Mouse (Mus musculus) kidney, embryonic 14.5 days (tissue): ENCODE results near the gene Supt6. TPM values are rescaled to one million over a fixed set of nuclear protein-coding genes. Genes with fewer than 3 reads are reported as not detected.

ENCODE experiments used
- ATAC-seq: fragments of 200-750 bp; cut with Nextera tagmentation; 2 replicates; pipeline ENCODE4 v1.8.0; 2017; ENCODE audit warnings: moderate number of reproducible peaks, mild to moderate bottlenecking, moderate TSS enrichment, moderate library complexity; ENCODE audit not compliant: low FRiP score, low TSS enrichment
- H3K27ac ChIP-seq: fragments of 300-500 bp; sonication (generic); 2 replicates; pipeline ENCODE4 v1.5.1; 2014; ENCODE audit warnings: low read depth, mild to moderate bottlenecking, low read length, moderate library complexity, mixed read lengths
- H3K27me3 ChIP-seq: fragments of 300-500 bp; sonication (generic); 2 replicates; pipeline ENCODE4 v1.6.1; 2014; ENCODE audit warnings: mild to moderate bottlenecking, low read length; ENCODE audit not compliant: control insufficient read depth, insufficient read depth
- H3K36me3 ChIP-seq: fragments of 300-500 bp; sonication (generic); 2 replicates; pipeline ENCODE4 v1.6.1; 2014; ENCODE audit warnings: low read length, mixed read lengths; ENCODE audit not compliant: control insufficient read depth, insufficient read depth
- H3K4me1 ChIP-seq: fragments of 300-500 bp; sonication (generic); 2 replicates; pipeline ENCODE4 v1.6.1; 2014; ENCODE audit warnings: low read length, mixed read lengths; ENCODE audit not compliant: control insufficient read depth, insufficient read depth
- H3K4me2 ChIP-seq: fragments of 300-500 bp; sonication (generic); replicated peaks from 2 replicates; pipeline ENCODE4 v1.6.1; 2014; ENCODE audit warnings: low read depth, mild to moderate bottlenecking, low read length
- H3K4me3 ChIP-seq: fragments of 300-500 bp; sonication (generic); 2 replicates; pipeline ENCODE4 v1.5.1; 2014; ENCODE audit warnings: mild to moderate bottlenecking, low read length
- H3K9ac ChIP-seq: fragments of 300-500 bp; sonication (generic); 2 replicates; pipeline ENCODE4 v1.6.1; 2014; ENCODE audit warnings: low read depth, mild to moderate bottlenecking, low read length, moderate library complexity
- H3K9me3 ChIP-seq: fragments of 300-500 bp; sonication (generic); 2 replicates; pipeline ENCODE4 v1.6.1; 2016; ENCODE audit warnings: low read length; ENCODE audit not compliant: control insufficient read depth
- WGBS: fragments of 180-500 bp; shearing (Covaris S2); extraction: QIAGEN DNeasy Blood & Tissue Kit; methylation state at CpG from one replicate; pipeline ENCODE4 v1.1.7; 2014; 5-methylcytosine and 5-hydroxymethylcytosine counted together
- polyA plus RNA-seq: library from polyadenylated mRNA; unstranded; fragments of >200 nt; fragmentation: Nextera tagmentation; extraction: Ambion mirVana; gene quantifications from 2 replicates; pipeline ENCODE4 v1.2.1, GENCODE M21; 2014

Supt6 gene
- polyA plus RNA-seq, 1 experiment from 2014 or later: 26.0 TPM

DNA sequence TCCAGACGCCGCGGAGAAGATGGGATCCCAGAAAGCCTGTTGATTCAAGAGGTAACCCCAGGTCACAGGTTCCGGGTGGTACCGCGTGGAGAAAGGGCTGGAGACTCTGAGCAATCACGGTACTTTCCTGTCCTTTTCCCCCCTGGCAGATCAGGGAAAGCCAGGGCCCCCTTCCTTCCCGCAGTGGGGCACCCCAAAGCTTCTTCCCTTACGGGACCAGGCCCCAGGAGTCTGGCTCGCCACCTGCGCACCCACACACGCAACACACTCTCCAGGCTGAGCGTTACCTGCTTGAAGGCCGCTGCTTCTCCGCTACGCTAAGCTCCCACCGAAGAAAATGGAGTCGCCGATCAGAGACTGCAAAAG lies 543 bp downstream of the Supt6 start:
- WGBS: under 1% methylated on average over 19 of the region's 19 CpGs
- H3K4me1 ChIP-seq: peaks cover 21% of the 10 kb centered on the region
- H3K27me3 ChIP-seq: no peaks in the 10 kb centered on the region
- peaks cover 15% of the 10 kb centered on the region for H3K36me3 ChIP-seq
- no peaks in the 10 kb centered on the region for H3K9me3 ChIP-seq
- peak overlapping the region; percentile 91 for H3K27ac ChIP-seq
- 0 out of 2 replicates have a peak, but pooled peaks have one; percentile 17 for ATAC-seq
- peak overlapping the region; percentile 50 for H3K4me2 ChIP-seq
- peak overlapping the region; percentile 88 for H3K9ac ChIP-seq
- H3K4me3 ChIP-seq: peak overlapping the region; percentile 87

DNA sequence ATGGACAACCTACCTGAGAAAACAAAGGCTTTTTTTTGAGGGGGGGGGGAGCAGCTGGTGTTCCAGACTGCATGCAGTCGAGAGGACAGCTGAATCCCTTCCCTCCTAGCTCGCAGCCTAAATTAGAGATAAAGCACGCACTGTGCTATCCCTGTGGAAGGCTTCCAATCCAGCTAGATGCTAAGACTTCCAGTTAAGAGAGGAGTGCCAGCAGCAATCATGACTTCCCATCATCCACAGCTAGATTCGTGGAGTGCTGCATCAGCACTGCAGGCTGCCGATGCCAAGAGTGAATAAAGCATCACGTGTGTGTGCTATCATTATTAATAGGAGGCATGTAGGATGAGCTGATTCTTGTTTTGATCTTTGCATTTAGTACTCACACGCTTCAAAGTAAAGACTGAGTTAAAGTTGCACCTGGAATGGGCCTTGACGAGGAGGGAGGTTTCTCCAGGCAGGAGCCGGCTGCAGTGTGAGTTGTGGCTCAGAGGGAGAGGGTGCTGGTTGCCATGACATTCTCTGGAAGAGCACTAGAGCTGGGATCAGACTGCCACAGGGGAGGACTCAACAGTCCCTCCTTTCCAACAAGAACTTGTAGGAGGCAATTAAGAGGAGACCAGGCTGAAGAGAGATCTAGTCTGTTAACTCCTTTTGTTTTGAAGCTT lies 5.5 kb downstream of the Supt6 start:
- no peak overlapping the region for H3K4me2 ChIP-seq
- no peaks in the 10 kb centered on the region for H3K27me3 ChIP-seq

DNA sequence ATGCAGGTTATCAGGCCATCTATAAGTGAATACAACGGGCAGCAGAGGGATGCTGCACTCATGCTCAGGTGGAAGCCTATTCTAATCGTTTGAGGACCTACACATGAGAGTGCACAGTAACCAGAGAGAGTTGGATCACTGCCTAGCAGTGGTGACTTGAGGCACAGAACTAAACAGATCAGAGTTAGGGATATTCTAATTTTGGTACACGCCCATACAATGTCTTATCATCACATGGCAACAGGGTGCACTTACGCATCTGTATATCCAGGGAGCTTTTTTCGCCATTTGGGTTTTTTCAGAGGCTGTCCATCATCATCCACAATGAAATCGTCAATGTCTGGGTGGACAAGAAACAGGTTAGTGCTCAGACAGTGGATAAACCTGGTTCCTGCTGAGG lies 14.3 kb downstream of the Supt6 start:
- no peak for ATAC-seq

More for the DNA sequence above, 5.5 kb downstream of the Supt6 start:
- no peak overlapping the region for H3K4me3 ChIP-seq
- no peaks in the 10 kb centered on the region for H3K9me3 ChIP-seq
- no peak overlapping the region for H3K27ac ChIP-seq
- H3K4me1 ChIP-seq: peaks cover 8% of the 10 kb centered on the region; the same call in 1 of the 2 replicates
- 92% methylated on average over 9 of the region's 9 CpGs for WGBS
- ATAC-seq: no peak
- H3K9ac ChIP-seq: no peak overlapping the region
- peaks cover 30% of the 10 kb centered on the region for H3K36me3 ChIP-seq

DNA sequence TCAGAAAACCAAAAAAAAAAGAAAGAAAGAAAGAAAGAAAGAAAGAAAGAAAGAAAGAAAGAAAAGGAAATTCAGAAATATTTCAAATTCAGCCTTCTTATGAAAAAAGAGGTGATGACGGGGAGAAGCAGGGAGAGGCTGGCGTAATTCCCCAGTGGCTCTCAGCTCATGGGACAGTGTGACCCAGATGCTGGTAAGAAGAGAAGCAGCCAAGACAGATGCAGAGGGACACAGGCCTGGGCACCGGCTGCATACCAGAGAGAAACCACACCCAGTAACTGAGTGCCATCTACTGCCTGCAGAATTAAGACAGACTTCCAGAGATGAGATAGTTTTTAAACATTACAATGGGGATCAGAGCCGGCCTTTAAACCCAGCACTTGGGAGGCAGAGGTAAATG lies 22.2 kb downstream of the Supt6 start:
- H3K27ac ChIP-seq: no peak overlapping the region
- WGBS: 88% methylated on average over 4 of the region's 4 CpGs
- H3K9me3 ChIP-seq: no peaks in the 10 kb centered on the region
- no peak overlapping the region for H3K9ac ChIP-seq
- no peaks in the 10 kb centered on the region for H3K27me3 ChIP-seq
- H3K4me3 ChIP-seq: no peak overlapping the region
- no peaks in the 10 kb centered on the region for H3K4me1 ChIP-seq
- ATAC-seq: no peak
- peaks cover 98% of the 10 kb centered on the region for H3K36me3 ChIP-seq
- H3K4me2 ChIP-seq: no peak overlapping the region

More for the DNA sequence above, 14.3 kb downstream of the Supt6 start:
- no peak overlapping the region for H3K9ac ChIP-seq
- peaks cover 83% of the 10 kb centered on the region for H3K36me3 ChIP-seq
- H3K4me3 ChIP-seq: no peak overlapping the region
- WGBS: 92% methylated on average over 6 of the region's 6 CpGs
- no peak overlapping the region for H3K4me2 ChIP-seq
- H3K27me3 ChIP-seq: no peaks in the 10 kb centered on the region
- no peak overlapping the region for H3K27ac ChIP-seq
- H3K9me3 ChIP-seq: no peaks in the 10 kb centered on the region
- no peaks in the 10 kb centered on the region for H3K4me1 ChIP-seq

DNA sequence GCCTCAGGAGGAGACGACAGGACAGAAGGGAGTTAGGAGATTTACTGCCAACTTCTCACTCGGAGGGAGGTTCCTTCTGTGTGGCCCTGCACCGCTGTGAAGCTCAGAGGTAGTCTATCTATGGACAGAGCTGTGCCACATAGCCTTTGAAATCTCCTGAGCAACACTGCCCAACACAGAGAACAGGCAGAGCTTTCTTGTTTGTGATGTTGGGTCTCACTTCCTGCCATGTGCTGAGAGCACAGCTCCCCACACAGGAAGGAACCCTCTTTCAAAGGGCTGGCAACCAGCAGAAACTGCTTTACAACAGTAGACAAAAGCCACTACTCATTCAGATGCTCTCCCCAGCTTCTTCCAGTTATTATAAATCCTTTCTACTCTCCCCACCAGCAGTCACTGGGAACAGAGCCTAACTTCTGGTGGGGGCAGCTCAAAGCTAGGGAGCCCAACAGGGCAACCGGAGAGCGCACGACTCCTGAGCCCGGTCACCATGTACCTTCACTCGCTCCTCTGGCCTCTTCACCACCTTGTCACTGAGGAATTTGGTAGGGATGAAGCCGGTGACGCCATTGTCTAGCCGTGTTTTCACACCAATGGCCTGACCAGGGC lies 30.0 kb downstream of the Supt6 start:
- ATAC-seq: no peak
- Histone ChIP-seq H3K4me3 (no peak overlapping the region), H3K4me1 (no peaks in the 10 kb centered on the region), H3K9me3 (no peaks in the 10 kb centered on the region), H3K27ac (no peak overlapping the region), H3K36me3 (peaks cover 95% of the 10 kb centered on the region), H3K9ac (no peak overlapping the region), H3K4me2 (no peak overlapping the region), H3K27me3 (no peaks in the 10 kb centered on the region)
- 78% methylated on average over 11 of the region's 11 CpGs for WGBS

DNA sequence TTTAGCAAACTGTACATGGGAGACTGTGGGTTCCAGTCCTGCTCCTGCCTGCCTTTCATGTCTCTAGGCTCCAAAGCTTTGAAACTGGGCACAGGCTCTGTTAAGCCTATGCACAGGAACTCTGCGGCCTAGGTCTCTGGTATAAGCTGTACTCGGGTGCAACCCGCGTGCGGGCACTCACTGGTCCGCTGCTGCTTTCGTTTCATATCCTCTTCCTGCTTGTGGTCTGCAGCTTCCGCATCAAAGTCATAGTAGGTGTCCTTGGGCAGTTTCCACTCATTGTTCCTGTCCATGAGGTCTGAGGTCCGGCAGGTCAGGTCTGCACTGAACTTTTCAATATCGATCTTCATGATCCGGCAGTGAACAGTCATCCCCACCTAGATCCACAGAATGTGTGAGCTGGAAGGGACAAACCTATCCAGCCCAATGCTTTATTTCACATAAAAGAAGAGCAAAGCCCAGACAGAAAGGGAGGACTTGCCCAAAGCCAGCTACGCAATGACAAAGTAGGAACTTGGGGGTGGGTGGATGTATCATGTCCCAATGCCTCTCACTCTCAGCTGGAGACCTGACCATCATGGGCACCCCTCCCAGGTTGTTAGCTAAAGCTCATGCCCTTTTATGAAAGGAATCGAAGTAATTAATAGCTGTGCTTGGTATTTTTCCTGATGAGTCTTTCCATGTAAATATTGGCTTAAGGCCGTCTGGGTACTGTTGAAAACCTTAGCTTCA lies 32.5 kb downstream of the Supt6 start:
- no peak overlapping the region for H3K4me2 ChIP-seq
- H3K36me3 ChIP-seq: peaks cover 94% of the 10 kb centered on the region
- no peak overlapping the region for H3K9ac ChIP-seq
- no peak for ATAC-seq
- no peak overlapping the region for H3K27ac ChIP-seq
- H3K9me3 ChIP-seq: no peaks in the 10 kb centered on the region
- H3K4me3 ChIP-seq: no peak overlapping the region
- no peaks in the 10 kb centered on the region for H3K4me1 ChIP-seq
- H3K27me3 ChIP-seq: no peaks in the 10 kb centered on the region
- WGBS: 96% methylated on average over 14 of the region's 14 CpGs

DNA sequence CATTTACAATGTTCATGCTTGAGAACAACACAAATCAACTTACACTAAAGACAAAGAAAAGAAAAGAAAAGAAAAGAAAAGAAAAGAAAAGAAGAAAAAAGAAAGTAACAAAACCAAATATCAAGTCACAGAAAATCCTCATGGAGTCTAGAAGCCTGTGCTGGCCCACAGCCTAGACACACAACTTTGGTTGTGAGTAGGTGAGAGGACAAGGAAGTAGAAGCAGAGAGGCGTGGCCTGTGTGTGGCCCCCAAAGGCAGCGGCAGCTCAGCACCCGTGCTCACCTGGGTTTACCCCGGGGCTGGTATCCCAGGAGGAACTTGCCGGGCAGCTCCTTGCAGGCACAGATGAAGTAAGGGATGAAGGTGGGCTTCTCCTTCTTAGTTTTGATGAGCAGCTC lies 34.3 kb downstream of the Supt6 start:
- no peak overlapping the region for H3K4me2 ChIP-seq
- H3K36me3 ChIP-seq: peaks cover 96% of the 10 kb centered on the region
- no peaks in the 10 kb centered on the region for H3K4me1 ChIP-seq
- no peaks in the 10 kb centered on the region for H3K9me3 ChIP-seq
- H3K27ac ChIP-seq: no peak overlapping the region
- H3K4me3 ChIP-seq: no peak overlapping the region
- H3K9ac ChIP-seq: no peak overlapping the region
- H3K27me3 ChIP-seq: no peaks in the 10 kb centered on the region
- no peak for ATAC-seq
- 89% methylated on average over 5 of the region's 5 CpGs for WGBS

DNA sequence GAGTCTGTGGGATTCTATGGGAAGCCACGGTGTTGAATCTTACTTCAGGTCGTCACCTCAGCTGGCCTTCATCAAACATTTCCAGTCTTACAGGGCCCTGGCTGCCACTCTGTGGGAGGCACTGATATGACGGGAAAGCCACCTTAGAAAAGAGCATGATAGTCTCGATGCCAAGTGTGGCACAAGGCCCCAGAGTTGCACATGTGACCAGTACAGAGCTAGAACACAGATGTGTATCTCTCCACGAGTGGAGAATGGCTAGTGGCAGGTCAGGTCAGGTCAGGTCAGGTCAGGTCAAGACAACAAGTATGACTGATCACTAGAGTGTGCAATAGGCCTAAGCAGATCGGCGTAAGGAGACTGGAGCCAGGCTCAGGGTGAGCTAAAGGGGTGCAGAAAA lies 35.2 kb downstream of the Supt6 start:
- Histone ChIP-seq H3K36me3 (peaks cover 92% of the 10 kb centered on the region), H3K4me3 (no peak overlapping the region), H3K4me2 (no peak overlapping the region), H3K27ac (no peak overlapping the region), H3K9ac (0 out of 2 replicates have a peak overlapping the region, but pooled peaks have one; percentile 12), H3K9me3 (no peaks in the 10 kb centered on the region), H3K4me1 (peaks cover 7% of the 10 kb centered on the region), H3K27me3 (no peaks in the 10 kb centered on the region)
- 62% methylated on average over 7 of the region's 7 CpGs for WGBS
- ATAC-seq: no peak

DNA sequence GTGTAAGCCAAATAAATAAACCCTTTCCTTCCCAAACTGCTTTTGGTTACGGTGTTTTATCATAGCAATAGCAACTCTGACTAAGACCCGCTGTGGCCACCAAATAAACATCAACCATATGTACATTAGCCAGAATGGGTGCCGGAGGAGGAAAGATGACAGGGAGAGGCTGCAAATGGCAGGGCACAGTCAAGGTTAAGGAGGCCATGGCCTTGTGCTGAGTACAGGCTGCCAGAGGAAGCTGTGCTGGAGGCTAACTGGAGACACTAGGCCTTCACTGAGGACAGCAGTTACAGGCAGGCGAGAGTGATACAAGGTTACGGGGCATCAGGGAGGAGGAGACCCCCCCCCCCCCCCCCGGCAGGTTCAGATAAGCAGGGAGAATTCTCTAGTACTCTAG lies 35.9 kb downstream of the Supt6 start:
- no peak overlapping the region for H3K4me3 ChIP-seq

More for the DNA sequence above, 35.9 kb downstream of the Supt6 start:
- Histone ChIP-seq H3K27me3 (no peaks in the 10 kb centered on the region), H3K4me1 (peaks cover 9% of the 10 kb centered on the region), H3K36me3 (peaks cover 90% of the 10 kb centered on the region), H3K4me2 (no peak overlapping the region), H3K9ac (0 out of 2 replicates have a peak overlapping the region, but pooled peaks have one; percentile 12), H3K27ac (no peak overlapping the region), H3K9me3 (no peaks in the 10 kb centered on the region)
- 94% methylated on average over 6 of the region's 6 CpGs for WGBS
- ATAC-seq: no peak
